Mouse (Mus musculus): ENCODE results near the gene Cfap206. TPM values are rescaled to one million over a fixed set of nuclear protein-coding genes. Genes with fewer than 3 reads are reported as not detected.
"Not testable (repeated sequence)": the region's sequence is repeated elsewhere in the genome, so short reads cannot be mapped to it uniquely, and the experiment has no call there.

Cfap206 gene
- polyA plus RNA-seq, 1 experiment from 2014 or later, result 0.74 TPM

GRCm38 (mm10) chr4:34725710-34726109, 4.3 kb downstream of the Cfap206 start:
- H3K4me1 ChIP-seq (ENCODE audit: control insufficient read depth, insufficient read depth, low read length); H3K4me2 ChIP-seq (ENCODE audit: low read depth, low read length); H3K27me3 ChIP-seq (ENCODE audit: control insufficient read depth, insufficient read depth, low read length); H3K36me3 ChIP-seq (replicated peaks; ENCODE audit: control insufficient read depth, insufficient read depth, low read depth, low read length); H3K9me3 ChIP-seq (replicated peaks; ENCODE audit: control insufficient read depth, low read length); H3K27ac ChIP-seq (replicated peaks; ENCODE audit: low read depth, low read length); H3K9ac ChIP-seq (replicated peaks; ENCODE audit: low read length); ATAC-seq (replicated peaks; ENCODE audit: insufficient number of reproducible peaks, low FRiP score, low TSS enrichment, low read depth); DNase-seq (ENCODE audit: low spot score); H3K4me3 ChIP-seq (ENCODE audit: low read depth, low read length): not testable (repeated sequence)
- 94% methylated on average over 3 of the region's 3 CpGs for WGBS

- no peak for ATAC-seq (replicated peaks; ENCODE audit: insufficient number of reproducible peaks, low FRiP score, low TSS enrichment, low read depth)
- 60% methylated on average over 4 of the region's 4 CpGs for WGBS
- H3K27ac ChIP-seq (replicated peaks; ENCODE audit: low read depth, low read length), result no peak overlapping the region
- no peaks in the 10 kb centered on the region for H3K9me3 ChIP-seq (replicated peaks; ENCODE audit: control insufficient read depth, low read length)
- H3K27me3 ChIP-seq (ENCODE audit: control insufficient read depth, insufficient read depth, low read length), result no peaks in the 10 kb centered on the region
- no peaks in the 10 kb centered on the region for H3K36me3 ChIP-seq (replicated peaks; ENCODE audit: control insufficient read depth, insufficient read depth, low read depth, low read length)
- H3K4me3 ChIP-seq (ENCODE audit: low read depth, low read length), result no peak overlapping the region
- no peak for DNase-seq (ENCODE audit: low spot score)
- H3K4me2 ChIP-seq (ENCODE audit: low read depth, low read length), result no peak overlapping the region
- H3K9ac ChIP-seq (replicated peaks; ENCODE audit: low read length), result no peak overlapping the region
- H3K4me1 ChIP-seq (ENCODE audit: control insufficient read depth, insufficient read depth, low read length), result no peaks in the 10 kb centered on the region
Measured at GRCm38 (mm10) chr4:34724306-34724705, 5.7 kb downstream of the Cfap206 start.

- 76% methylated on average over 4 of the region's 4 CpGs for WGBS
Measured at GRCm38 (mm10) chr4:34723186-34723585, 6.8 kb downstream of the Cfap206 start.

GRCm38 (mm10) chr4:34720127-34720895, 9.7 kb downstream of the Cfap206 start:
- 87% methylated on average over 7 of the region's 7 CpGs for WGBS
- DNase-seq (ENCODE audit: low spot score) (no peak), ATAC-seq (replicated peaks; ENCODE audit: insufficient number of reproducible peaks, low FRiP score, low TSS enrichment, low read depth) (no peak)
- H3K4me1 ChIP-seq (ENCODE audit: control insufficient read depth, insufficient read depth, low read length), result no peaks in the 10 kb centered on the region
- H3K4me3 ChIP-seq (ENCODE audit: low read depth, low read length), result no peak overlapping the region
- H3K9me3 ChIP-seq (replicated peaks; ENCODE audit: control insufficient read depth, low read length), result no peaks in the 10 kb centered on the region
- H3K36me3 ChIP-seq (replicated peaks; ENCODE audit: control insufficient read depth, insufficient read depth, low read depth, low read length), result no peaks in the 10 kb centered on the region
- H3K4me2 ChIP-seq (ENCODE audit: low read depth, low read length), result no peak overlapping the region
- no peak overlapping the region for H3K27ac ChIP-seq (replicated peaks; ENCODE audit: low read depth, low read length)
- H3K9ac ChIP-seq (replicated peaks; ENCODE audit: low read length), result no peak overlapping the region
- no peaks in the 10 kb centered on the region for H3K27me3 ChIP-seq (ENCODE audit: control insufficient read depth, insufficient read depth, low read length)

More at GRCm38 (mm10) chr4:34723186-34723585, 6.8 kb downstream of the Cfap206 start:
- Histone ChIP-seq H3K27ac (replicated peaks; ENCODE audit: low read depth, low read length) (no peak overlapping the region), H3K27me3 (ENCODE audit: control insufficient read depth, insufficient read depth, low read length) (no peaks in the 10 kb centered on the region), H3K4me2 (ENCODE audit: low read depth, low read length) (no peak overlapping the region), H3K4me1 (ENCODE audit: control insufficient read depth, insufficient read depth, low read length) (no peaks in the 10 kb centered on the region), H3K9ac (replicated peaks; ENCODE audit: low read length) (no peak overlapping the region), H3K36me3 (replicated peaks; ENCODE audit: control insufficient read depth, insufficient read depth, low read depth, low read length) (no peaks in the 10 kb centered on the region), H3K9me3 (replicated peaks; ENCODE audit: control insufficient read depth, low read length) (no peaks in the 10 kb centered on the region), H3K4me3 (ENCODE audit: low read depth, low read length) (no peak overlapping the region)
- no peak for DNase-seq (ENCODE audit: low spot score)
- no peak for ATAC-seq (replicated peaks; ENCODE audit: insufficient number of reproducible peaks, low FRiP score, low TSS enrichment, low read depth)

GRCm38 (mm10) chr4:34719421-34719820, 10.6 kb downstream of the Cfap206 start:
- no peak for ATAC-seq (replicated peaks; ENCODE audit: insufficient number of reproducible peaks, low FRiP score, low TSS enrichment, low read depth)
- no peaks in the 10 kb centered on the region for H3K27me3 ChIP-seq (ENCODE audit: control insufficient read depth, insufficient read depth, low read length)
- 96% methylated on average over 12 of the region's 12 CpGs for WGBS

GRCm38 (mm10) chr4:34715062-34715461, 14.9 kb downstream of the Cfap206 start:
- Histone ChIP-seq H3K9me3 (replicated peaks; ENCODE audit: control insufficient read depth, low read length) (no peaks in the 10 kb centered on the region), H3K4me2 (ENCODE audit: low read depth, low read length) (no peak overlapping the region), H3K27me3 (ENCODE audit: control insufficient read depth, insufficient read depth, low read length) (no peaks in the 10 kb centered on the region), H3K36me3 (replicated peaks; ENCODE audit: control insufficient read depth, insufficient read depth, low read depth, low read length) (no peaks in the 10 kb centered on the region), H3K4me1 (ENCODE audit: control insufficient read depth, insufficient read depth, low read length) (no peaks in the 10 kb centered on the region), H3K9ac (replicated peaks; ENCODE audit: low read length) (no peak overlapping the region), H3K4me3 (ENCODE audit: low read depth, low read length) (no peak overlapping the region), H3K27ac (replicated peaks; ENCODE audit: low read depth, low read length) (no peak overlapping the region)
- WGBS, result 89% methylated on average over 1 of the region's 1 CpGs
- ATAC-seq (replicated peaks; ENCODE audit: insufficient number of reproducible peaks, low FRiP score, low TSS enrichment, low read depth) (no peak), DNase-seq (ENCODE audit: low spot score) (no peak)

More at GRCm38 (mm10) chr4:34719421-34719820, 10.6 kb downstream of the Cfap206 start:
- Histone ChIP-seq H3K9me3 (replicated peaks; ENCODE audit: control insufficient read depth, low read length) (no peaks in the 10 kb centered on the region), H3K27ac (replicated peaks; ENCODE audit: low read depth, low read length) (no peak overlapping the region), H3K9ac (replicated peaks; ENCODE audit: low read length) (no peak overlapping the region), H3K4me2 (ENCODE audit: low read depth, low read length) (no peak overlapping the region), H3K4me3 (ENCODE audit: low read depth, low read length) (no peak overlapping the region), H3K36me3 (replicated peaks; ENCODE audit: control insufficient read depth, insufficient read depth, low read depth, low read length) (no peaks in the 10 kb centered on the region), H3K4me1 (ENCODE audit: control insufficient read depth, insufficient read depth, low read length) (no peaks in the 10 kb centered on the region)
- DNase-seq (ENCODE audit: low spot score), result no peak

GRCm38 (mm10) chr4:34708127-34708526, 21.9 kb downstream of the Cfap206 start:
- Histone ChIP-seq H3K9me3 (replicated peaks; ENCODE audit: control insufficient read depth, low read length) (no peaks in the 10 kb centered on the region), H3K4me3 (ENCODE audit: low read depth, low read length) (no peak overlapping the region), H3K4me1 (ENCODE audit: control insufficient read depth, insufficient read depth, low read length) (no peaks in the 10 kb centered on the region), H3K36me3 (replicated peaks; ENCODE audit: control insufficient read depth, insufficient read depth, low read depth, low read length) (no peaks in the 10 kb centered on the region), H3K27ac (replicated peaks; ENCODE audit: low read depth, low read length) (no peak overlapping the region), H3K4me2 (ENCODE audit: low read depth, low read length) (no peak overlapping the region), H3K9ac (replicated peaks; ENCODE audit: low read length) (no peak overlapping the region), H3K27me3 (ENCODE audit: control insufficient read depth, insufficient read depth, low read length) (no peaks in the 10 kb centered on the region)
- WGBS, result 84% methylated on average over 3 of the region's 3 CpGs
- ATAC-seq (replicated peaks; ENCODE audit: insufficient number of reproducible peaks, low FRiP score, low TSS enrichment, low read depth) (no peak), DNase-seq (ENCODE audit: low spot score) (no peak)

- H3K36me3 ChIP-seq (replicated peaks; ENCODE audit: control insufficient read depth, insufficient read depth, low read depth, low read length), result no peaks in the 10 kb centered on the region
- H3K4me1 ChIP-seq (ENCODE audit: control insufficient read depth, insufficient read depth, low read length), result no peaks in the 10 kb centered on the region
- DNase-seq (ENCODE audit: low spot score) (no peak), ATAC-seq (replicated peaks; ENCODE audit: insufficient number of reproducible peaks, low FRiP score, low TSS enrichment, low read depth) (no peak)
- no peak overlapping the region for H3K4me2 ChIP-seq (ENCODE audit: low read depth, low read length)
- WGBS, result 79% methylated on average over 3 of the region's 3 CpGs
- no peak overlapping the region for H3K4me3 ChIP-seq (ENCODE audit: low read depth, low read length)
- H3K9me3 ChIP-seq (replicated peaks; ENCODE audit: control insufficient read depth, low read length), result no peaks in the 10 kb centered on the region
- H3K27me3 ChIP-seq (ENCODE audit: control insufficient read depth, insufficient read depth, low read length), result no peaks in the 10 kb centered on the region
- H3K27ac ChIP-seq (replicated peaks; ENCODE audit: low read depth, low read length), result no peak overlapping the region
- H3K9ac ChIP-seq (replicated peaks; ENCODE audit: low read length), result no peak overlapping the region
Measured at GRCm38 (mm10) chr4:34707248-34707647, 22.8 kb downstream of the Cfap206 start.
